Comparison of ENCODE assay signal across 10 mouse cellular contexts in genomic region chr1:160714685-160715084, GRCm38 (mm10).
DNase-seq lines count a peak whose midpoint lies in the region; ATAC-seq and TF ChIP-seq lines count a peak whose summit lies in the region.
"Had no signal": no experiment of that assay in that cellular context is flagged by ENCODE, and none has a peak within 500 bp of the region (broad histone marks: within the 10 kb centered on the region; RNA-seq: fewer than 3 reads in every experiment).

No protein-coding gene starts in this region.

- no peak overlapping the region for H3K27ac ChIP-seq in kidney, adult 2 months (ENCODE audit: insufficient read depth, low read depth, low read length)
- H3K27ac ChIP-seq: embryonic facial prominence, embryonic 12.5 days; liver, embryonic 13.5 days had no signal

- DNase-seq in kidney, adult 2 months: no peak
- no peak for DNase-seq in kidney, postnatal 14 days
- DNase-seq in MN1 (ENCODE audit: low spot score): peak; percentile 64
- DNase-seq in c-Kit-positive CD71-positive TER-119-negative erythroid progenitor cells, embryonic 14.5 days (ENCODE audit: low read depth): peak; percentile 21
- DNase-seq in layer of hippocampus, adult 9-11 months: peak; percentile 22
- no peak for DNase-seq in yolk sac, embryonic 10.5 days (ENCODE audit: low spot score)
- DNase-seq in T-cell, adult 2 months (ENCODE audit: low spot score): no peak
- DNase-seq: liver, embryonic 13.5 days had no signal

- no peak for TF ChIP-seq POLR2A in kidney, adult 2 months (IDR thresholded peaks at IDR 0.05; ENCODE audit: low read depth, low read length)

- no peaks in the 10 kb centered on the region for H3K27me3 ChIP-seq in kidney, adult 2 months (replicated peaks; ENCODE audit: control insufficient read depth, insufficient read depth, low read length)
- H3K27me3 ChIP-seq: embryonic facial prominence, embryonic 12.5 days; liver, embryonic 13.5 days had no signal

- H3K4me1 ChIP-seq in kidney, adult 2 months (ENCODE audit: control insufficient read depth, insufficient read depth, low read length): no peaks in the 10 kb centered on the region
- H3K4me1 ChIP-seq: embryonic facial prominence, embryonic 12.5 days had no signal

- 0 out of 2 replicates have a peak, but pooled peaks have one; percentile 16 for TF ChIP-seq CTCF in kidney, adult 2 months (conservative IDR thresholded peaks at IDR 0.05; ENCODE audit: insufficient read depth, insufficient read length, low read depth, low read length)

- no peaks in the 10 kb centered on the region; the same call in 1 of the 2 replicates for H3K36me3 ChIP-seq in kidney, adult 2 months (ENCODE audit: control insufficient read depth, insufficient read depth, low read length)
- H3K36me3 ChIP-seq: embryonic facial prominence, embryonic 12.5 days had no signal

- ATAC-seq in erythroblast, adult 5-6 weeks (replicated peaks; ENCODE audit: low FRiP score, poor library complexity, severe bottlenecking): no peak

- H3K4me3 ChIP-seq in kidney, adult 2 months (ENCODE audit: insufficient read depth, low read depth, low read length): no peak overlapping the region
- H3K4me3 ChIP-seq: embryonic facial prominence, embryonic 12.5 days; liver, embryonic 13.5 days had no signal

Comparison
In these comparisons a context has a peak if more than half of its experiments do, and no peak if none do; other contexts are left out.
1. DNase-seq: peak in MN1 (single experiment), c-Kit-positive CD71-positive TER-119-negative erythroid progenitor cells, embryonic 14.5 days (single experiment) and layer of hippocampus, adult 9-11 months (single experiment); none in kidney, adult 2 months (single experiment), kidney, postnatal 14 days (single experiment), yolk sac, embryonic 10.5 days (single experiment) and T-cell, adult 2 months (single experiment).